Mouse (Mus musculus): ENCODE measurements around the gene Gm45837.

Gene Gm45837

DNA sequence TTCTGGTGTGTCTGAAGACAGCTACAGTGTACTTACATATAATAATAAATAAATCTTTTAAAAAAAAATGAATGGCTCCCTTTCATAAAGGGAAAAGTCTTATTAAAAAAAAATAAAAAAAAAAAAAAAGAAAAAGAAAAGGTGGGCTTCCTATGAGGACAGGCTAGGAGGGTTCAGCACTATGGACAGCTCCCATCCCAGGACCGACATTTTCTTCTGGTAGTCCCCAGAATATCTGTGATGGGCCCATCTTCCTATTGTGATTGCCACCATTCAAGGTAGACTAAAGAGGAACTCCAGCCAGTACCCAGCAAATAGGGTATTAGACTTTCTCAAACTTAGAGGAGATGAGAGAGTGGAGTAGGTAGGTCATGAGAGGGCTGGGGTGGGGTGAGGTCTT is 27.2 kb downstream of the Gm45837 start:
- in situ Hi-C loops (cut with MseI, MboI) = loop anchor here (25.0 kb wide), 2 partner anchors 99 to 199 kb away; no protein-coding TSS in a partner anchor

DNA sequence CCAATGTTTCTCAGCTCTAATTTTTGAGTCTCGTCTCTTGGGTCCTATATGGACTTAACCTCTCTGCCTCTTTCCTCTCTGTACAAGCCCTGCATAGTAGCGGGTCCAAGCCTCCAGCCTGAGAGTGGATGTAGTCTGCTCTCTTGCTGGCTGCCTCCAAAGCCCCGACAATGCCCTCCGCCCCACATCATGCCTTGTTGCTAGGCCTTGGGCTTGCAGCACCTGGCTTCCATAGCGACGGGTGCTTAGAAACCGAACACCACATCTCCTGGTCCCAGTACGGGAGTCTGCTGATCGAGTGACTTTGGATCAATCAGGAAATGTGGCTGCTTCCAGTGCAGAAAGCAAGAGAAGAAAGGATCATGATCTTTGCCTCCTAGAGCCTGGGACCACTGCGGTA is 32.4 kb downstream of the Gm45837 start:
- in situ Hi-C loops (cut with MseI, MboI) = loop anchor here (25.0 kb wide), 2 partner anchors 94 to 194 kb away; no protein-coding TSS in a partner anchor

DNA sequence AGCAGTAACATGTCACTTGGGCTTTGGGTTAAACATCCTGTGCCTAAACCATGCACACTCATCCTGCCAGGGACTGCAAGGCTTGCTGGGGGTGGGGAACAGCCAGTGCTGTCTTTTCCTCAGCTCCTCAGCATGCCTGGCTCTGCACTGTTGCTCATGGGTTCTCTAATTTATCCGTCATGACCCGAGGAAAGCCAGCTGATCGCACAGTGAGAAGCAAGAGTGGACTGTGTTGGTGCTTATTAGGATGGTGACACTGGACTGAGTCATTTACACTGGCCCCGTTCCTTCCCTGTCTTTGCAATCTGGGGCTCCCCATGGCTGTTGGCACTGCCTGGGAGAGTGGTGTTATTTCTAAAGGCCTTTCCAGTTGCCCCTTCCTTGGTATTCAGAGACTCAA is 33.5 kb downstream of the Gm45837 start:
- in situ Hi-C loops (cut with MseI, MboI) = loop anchor here (25.0 kb wide), 2 partner anchors 93 to 193 kb away; no protein-coding TSS in a partner anchor

DNA sequence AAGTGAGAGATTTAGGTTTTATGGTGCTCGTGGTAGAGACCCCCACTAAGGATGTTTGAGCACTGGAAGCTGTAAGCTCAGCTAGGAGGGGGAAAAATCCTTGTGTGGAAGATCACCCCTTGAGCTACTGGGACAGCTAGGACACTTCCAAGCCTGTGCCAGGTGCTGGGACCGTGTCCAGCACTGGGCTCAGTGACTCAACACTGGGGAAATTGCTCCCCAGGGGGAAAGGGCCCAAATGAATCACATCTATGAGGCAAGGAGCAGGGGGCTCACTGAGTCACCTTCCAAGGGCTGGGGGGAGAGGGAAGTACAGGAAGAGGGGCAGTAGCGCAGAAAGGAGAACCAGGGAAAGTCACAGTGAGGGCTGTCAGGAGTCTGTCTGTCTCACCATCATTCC is 39.2 kb downstream of the Gm45837 start:
- in situ Hi-C loops (cut with MseI, MboI) = loop anchor here (5.0 to 25.0 kb wide), 3 partner anchors 52 to 187 kb away; no protein-coding TSS in a partner anchor

DNA sequence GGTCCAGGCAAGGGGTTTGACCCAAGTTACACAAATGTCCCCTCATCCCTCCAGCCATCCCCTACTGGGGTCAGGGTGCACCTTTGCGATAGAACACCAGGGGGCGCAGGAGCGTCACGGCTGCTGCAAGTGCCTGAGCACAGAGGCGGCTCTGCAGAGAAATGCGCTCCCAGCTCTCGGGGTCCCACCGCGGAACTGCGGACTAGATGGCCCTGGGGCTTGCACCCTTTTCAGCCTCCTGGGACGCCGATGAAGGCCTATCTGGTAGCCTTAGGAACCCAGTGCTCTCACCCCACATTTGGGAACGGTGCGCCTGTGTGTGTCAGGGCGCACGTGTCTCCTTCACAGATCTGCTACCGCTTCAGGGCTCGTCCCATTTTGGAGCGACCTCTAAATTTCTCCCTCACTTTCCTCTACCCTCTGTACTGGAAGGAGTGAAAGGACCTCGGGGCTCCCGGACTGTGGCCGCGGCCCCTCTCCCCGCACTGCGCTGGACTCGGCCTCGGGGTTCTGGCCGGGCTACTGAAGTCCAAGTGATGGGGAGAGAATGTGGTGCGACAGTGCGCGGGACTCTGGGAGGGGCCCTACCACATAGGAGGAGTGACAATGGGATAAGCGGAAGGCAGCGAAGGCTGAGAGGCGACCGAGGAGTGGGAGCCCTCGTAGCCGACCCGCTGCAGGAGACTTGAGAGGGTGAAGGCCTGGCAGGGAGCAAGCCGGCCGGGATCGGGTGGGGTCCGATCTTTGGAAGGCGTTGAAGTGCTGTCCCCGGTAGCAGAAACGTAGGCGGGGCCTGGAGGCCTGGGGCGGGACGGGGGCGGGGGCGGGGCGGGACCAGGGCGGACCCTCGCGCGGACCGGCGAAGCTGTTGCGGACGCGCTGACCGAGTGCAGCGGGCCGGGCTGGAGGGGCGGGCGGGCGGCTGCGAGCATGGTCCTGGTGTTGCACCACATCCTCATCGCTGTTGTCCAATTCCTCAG is 40.0 kb downstream of the Gm45837 start:
- in situ Hi-C loops (cut with MseI, MboI) = loop anchor here in 1 of 2 experiments (5.0 kb wide), 1 partner anchor 52 kb away; no protein-coding TSS in a partner anchor

DNA sequence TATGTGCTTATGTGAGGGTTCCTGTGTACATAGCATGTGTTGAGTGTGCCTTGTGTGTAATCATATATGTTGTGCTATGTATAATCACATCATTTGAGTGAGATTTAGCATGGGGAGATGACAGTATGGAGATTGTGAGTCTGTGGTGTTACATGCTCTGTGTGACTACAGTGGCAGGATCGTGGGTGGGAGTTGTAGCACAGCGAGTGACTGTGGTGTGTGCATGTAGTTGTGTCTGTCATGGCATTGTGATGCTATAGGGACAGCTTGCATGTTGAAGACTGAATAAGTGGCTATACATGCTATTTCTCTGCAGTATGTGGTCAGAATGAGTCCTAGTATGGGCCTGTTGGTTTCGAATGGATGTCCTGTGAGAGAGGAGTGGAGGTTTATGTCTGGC is 42.0 kb downstream of the Gm45837 start:
- in situ Hi-C loops (cut with MseI, MboI) = loop anchor here in 1 of 2 experiments (5.0 kb wide), 1 partner anchor 50 kb away; no protein-coding TSS in a partner anchor

DNA sequence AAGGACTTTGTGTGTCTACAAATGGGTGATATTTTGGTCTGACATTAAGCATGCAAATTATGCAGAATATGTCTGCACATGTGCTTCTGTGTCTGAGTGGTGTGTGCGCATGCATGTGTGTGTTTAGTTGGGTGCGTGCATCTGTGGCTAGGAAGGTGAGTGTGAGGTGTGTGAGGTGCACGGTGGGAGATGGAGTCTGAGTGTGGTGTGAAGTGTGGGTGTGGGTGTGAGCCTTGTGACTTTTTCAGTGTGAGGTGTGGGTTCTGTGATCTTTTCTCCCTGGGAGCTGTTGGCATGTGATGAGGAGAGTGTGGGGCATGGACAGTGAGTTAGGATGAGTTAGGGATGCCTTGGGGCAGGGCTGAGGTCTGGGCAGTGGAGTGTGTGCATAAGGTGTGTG is 42.6 kb downstream of the Gm45837 start:
- in situ Hi-C loops (cut with MseI, MboI) = loop anchor here in 1 of 2 experiments (5.0 kb wide), 1 partner anchor 49 kb away; no protein-coding TSS in a partner anchor

DNA sequence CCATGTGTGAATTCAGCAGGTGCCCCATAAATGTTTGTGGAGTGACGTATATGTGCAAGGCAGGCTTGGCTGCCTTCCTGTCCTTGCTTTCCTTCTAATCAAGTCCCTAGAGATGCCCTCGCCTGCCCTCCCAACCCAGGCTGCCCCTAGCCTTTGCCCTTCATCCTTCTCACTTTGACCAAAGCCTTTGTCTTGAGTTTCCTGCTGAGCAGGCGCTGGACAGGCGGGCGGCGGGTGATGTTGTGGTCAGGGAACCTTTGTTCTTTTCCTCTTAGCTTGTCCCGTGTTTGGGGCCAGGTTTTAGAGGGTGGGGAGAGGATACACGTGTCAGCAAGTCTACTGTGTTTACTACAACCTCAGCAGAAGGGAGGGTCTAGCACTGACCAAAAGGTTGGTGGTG is 43.0 kb downstream of the Gm45837 start:
- in situ Hi-C loops (cut with MseI, MboI) = loop anchor here in 1 of 2 experiments (5.0 kb wide), 1 partner anchor 49 kb away; no protein-coding TSS in a partner anchor

DNA sequence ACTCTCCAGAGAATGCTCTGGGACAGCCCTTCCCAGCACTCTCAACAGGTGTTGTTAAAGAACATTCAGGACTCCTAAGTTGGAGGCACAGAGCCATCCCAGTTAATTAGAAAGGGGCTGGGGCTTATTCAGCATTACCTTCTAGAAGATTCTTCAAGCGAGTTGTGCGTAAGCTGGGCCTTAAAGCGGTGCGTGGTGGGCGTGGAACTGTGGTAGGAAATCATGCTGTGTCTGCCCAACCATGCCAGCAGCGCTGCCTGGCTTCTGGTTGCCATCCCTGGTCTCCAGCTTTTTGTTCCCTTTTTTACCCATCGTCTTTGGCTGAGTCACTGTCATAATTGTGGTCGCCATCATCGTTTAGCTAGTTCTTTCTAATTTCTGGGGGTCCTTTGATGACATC is 43.8 kb downstream of the Gm45837 start:
- in situ Hi-C loops (cut with MseI, MboI) = loop anchor here in 1 of 2 experiments (5.0 kb wide), 1 partner anchor 48 kb away; no protein-coding TSS in a partner anchor

DNA sequence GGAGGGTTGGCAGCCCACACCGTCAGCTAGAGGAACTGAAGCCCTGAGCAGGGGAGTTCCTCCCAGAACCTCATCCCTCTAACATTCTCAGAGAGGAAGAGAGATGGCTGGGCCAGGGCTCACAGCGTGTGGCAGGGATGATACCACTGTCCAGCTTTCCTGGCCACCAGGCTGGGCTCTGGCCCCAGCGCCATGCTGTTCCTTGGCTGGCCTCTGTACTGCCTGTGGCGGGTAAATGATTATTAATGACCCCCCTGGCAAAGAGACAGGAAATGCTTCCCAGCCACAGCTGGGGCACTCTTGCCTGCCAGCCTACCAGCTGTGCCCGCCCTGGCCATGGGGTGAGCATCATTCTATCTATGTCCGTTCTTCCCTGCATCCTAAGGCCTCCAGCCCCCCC is 44.5 kb downstream of the Gm45837 start:
- in situ Hi-C loops (cut with MseI, MboI) = no loop called here

DNA sequence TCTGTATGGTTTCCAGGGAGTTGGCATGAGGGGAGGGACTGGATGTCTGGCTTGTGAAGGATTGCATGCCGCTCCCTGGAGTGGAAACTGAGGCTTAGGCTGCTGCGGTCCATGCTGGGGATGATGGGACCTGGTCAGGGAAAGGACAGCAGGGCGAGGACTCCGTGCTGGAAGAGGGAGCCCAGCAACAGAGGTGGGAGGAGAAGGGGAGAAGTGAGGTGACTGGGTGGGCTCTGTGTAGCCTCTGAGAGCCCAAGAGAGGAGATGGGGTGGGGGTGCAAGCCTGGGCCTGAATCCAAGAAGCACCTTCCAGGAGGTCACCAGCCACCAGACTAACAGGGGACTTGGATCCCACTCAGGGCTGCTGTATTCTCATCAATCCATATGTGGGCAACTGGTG is 45.6 kb downstream of the Gm45837 start:
- in situ Hi-C loops (cut with MseI, MboI) = no loop called here

DNA sequence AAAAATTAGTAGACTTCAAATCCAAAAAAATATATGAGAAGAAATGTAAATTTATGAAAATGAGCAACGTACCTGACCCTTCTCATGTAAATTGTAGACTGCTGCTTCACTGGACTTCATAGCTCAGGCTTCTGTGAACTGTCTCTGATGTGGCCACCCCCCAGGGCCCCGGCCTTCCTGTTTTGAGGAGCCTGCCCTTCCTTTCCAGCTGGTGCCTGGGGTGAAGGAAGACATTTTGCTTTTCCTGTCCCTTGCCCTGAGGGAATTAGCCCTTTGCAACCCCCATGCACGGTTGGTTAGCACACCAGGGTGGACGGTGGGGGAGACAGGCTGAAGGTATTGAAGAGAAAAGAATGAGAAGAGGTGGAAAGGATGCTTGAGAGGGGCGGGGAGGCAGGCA is 46.1 kb downstream of the Gm45837 start:
- in situ Hi-C loops (cut with MseI, MboI) = no loop called here

DNA sequence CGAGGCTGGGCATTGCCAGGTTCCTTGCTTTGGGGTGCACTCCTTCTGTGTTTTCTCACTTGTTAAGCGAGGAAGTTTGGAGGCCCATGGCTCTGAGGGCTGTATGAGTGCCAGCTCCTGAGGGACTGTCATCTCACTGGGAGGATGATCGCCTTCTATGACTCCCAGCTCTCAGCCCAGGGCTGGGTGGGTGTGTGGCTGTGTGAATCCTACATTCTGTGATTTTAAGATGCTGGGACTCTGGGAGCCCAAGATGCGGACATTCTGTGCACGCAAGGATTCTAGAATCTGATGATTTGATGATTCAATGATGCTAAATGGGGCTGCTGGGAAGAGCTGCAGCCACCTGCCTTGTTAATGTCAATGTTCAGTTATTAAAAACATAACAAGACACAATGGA is 46.6 kb downstream of the Gm45837 start:
- in situ Hi-C loops (cut with MseI, MboI) = no loop called here

DNA sequence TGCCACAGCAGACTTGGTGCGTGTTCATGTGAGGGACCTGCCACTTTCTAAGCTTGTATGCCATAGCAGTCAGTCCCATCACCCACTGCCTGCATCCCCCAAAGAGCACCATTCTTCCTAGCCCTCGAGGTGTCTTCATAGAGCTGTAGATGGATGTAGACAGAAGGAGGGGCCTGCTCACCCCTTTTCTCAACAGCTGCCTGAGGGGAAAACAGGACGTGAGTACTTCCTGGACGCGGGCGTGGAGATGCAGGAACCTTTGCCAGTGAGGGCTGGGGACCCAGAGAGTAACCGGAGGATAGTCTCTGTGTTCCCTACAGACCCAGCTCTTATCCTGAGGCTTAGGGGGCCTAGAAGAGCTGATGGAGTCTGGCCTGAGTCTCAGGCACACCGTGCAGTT is 47.1 kb downstream of the Gm45837 start:
- in situ Hi-C loops (cut with MseI, MboI) = no loop called here

DNA sequence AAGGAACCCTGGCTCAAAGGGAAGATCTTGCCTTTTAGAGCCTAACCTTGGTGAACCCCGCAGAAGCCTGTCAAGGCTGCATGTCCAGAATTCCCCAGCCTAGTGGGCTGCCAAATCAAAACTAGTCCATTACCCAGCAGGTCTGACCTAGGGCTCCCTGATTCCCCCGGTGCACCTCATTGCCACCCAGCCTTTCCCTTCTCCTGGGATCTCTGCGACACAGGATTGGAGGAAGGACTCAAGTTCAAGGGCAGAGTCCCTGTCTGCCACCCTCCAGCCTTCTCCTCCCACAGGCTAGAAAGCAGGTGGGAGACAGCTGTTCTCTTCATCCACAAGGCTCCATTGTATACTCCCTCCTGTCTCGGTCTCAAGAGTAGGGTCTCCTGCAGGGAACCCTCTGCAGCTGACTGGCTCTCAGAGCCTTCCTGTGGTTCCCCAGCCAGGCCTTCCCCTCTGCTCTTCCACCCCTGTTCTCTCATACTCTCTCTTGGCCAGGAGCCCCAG is 47.6 kb downstream of the Gm45837 start:
- in situ Hi-C loops (cut with MseI, MboI) = no loop called here

DNA sequence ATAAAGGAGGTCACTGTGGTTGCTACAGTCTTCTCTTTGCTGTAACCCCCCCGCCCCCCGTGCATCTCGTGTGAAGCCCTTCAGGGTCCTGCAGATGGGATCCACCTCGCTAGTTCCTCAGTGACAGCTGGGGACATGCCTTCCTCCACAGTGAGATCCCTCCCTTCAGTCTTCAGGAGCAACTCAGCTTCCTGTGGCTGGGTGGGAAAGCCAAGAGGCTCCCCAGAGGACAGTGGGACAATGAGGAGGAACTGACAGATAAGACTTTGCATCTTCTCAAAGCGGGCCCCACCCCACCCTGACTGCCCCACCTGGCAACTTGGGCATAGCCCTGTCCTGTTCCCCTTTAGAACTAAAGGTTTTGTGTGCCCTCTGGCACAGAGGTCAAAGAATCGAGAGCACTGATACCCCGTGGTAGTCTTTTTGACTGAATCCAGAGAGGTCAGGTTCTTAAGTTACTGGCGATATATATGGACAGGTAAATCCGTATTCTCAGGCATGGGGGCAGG is 48.7 kb downstream of the Gm45837 start:
- in situ Hi-C loops (cut with MseI, MboI) = no loop called here

DNA sequence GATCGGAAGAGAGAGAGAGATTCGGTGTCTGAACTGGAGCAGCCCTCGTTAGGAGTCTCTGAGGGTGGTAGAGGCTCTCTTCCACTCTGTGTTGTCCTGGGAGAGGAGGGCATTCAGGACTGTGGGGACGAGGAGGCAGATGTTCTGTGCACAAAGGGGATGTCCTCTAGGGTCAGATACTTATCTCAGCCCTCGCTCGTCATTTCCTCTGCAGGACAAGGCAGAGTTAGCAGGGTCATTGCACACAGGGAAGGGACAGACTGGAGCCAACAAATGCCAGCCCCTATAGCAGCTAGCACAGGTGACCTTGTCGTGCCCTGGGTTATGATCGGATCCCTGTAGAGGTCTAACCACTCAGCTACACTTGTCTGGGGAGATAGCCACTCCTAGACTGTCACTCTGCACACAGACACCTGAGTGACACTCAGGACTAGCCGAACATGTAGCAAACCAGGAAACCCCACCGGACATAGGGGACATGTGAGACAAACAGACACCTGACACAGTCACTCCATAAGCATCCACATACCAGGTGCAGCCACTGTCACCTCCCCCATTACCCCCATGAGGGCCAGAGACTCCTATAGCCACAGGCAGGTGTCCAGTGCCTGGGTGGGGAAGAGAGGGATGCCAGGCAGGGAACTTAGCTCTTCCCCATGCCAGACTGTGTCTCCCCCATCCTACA is 49.4 kb downstream of the Gm45837 start:
- in situ Hi-C loops (cut with MseI, MboI) = no loop called here

DNA sequence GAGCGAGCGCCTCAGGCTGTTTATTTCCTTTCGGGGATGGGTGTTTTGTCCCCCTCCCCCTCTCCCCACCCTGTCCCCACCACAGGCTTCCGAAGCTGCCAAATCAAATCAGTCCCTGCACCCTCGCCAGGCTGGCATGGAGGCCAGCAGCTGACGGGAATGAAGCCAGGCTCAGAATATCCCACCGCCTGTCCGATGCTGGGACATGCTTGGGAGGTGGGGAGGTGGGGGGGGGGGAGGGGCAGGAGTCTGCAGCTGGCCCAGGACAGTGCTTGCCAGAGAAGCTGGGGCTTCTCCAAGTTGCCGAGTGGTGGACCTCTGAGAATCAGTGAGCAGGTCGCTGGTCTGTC is 49.9 kb downstream of the Gm45837 start:
- in situ Hi-C loops (cut with MseI, MboI) = no loop called here

DNA sequence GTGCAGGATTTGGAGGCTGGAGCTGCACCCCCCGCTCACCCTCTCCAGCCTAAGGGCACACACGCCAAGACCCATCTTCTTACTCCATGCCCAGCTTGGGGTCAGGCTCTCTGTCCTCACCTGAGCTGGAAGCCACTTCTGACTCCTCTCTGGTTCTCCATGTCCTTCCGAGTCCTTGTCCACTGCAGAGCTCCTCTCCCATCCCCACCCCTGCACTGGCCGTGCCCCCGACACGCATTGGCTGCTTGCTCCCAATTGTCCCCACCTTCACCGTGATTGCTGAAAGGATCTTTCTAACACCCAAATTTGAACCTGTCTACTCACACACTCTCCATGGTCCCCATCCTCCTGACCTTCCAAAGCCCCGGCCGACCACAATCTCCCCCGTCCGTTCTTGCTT is 50.9 kb downstream of the Gm45837 start:
- in situ Hi-C loops (cut with MseI, MboI) = no loop called here

DNA sequence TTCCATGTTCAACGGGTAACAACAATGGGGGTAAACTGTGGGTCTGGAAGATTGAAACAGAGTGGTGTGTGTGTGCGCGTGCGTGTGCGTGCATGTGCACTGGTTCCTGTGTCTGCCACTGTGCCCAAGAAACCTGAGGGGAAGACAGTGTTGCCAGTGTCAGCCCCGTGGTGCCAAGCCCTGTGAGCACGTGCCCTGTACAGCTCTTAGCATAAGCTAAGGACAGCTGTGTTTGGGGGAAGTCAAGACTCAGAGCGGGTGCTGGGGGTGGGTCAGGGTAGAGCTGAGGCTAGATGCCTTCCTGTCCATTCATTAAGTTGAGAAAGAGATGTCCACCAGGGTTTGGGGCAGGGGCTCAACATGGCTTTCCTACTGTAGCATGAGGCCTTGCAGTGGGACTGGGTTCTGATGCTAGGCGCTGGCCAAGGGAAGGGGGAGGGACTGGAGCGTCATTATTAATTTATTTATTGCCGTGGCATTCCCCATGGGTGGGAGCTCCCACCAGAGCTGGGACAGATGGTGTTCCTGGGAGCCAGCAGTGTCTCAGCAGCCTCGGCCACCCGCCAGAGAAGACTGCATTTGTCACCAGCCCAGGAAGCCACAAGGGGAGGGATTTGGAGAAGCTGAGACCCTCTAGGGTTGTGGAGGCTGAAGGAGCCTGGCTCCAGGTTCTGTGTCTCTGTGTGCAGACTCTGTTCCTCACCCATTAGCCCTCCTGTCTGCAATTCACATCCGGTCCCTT is 51.8 kb downstream of the Gm45837 start:
- in situ Hi-C loops (cut with MseI, MboI) = no loop called here

DNA sequence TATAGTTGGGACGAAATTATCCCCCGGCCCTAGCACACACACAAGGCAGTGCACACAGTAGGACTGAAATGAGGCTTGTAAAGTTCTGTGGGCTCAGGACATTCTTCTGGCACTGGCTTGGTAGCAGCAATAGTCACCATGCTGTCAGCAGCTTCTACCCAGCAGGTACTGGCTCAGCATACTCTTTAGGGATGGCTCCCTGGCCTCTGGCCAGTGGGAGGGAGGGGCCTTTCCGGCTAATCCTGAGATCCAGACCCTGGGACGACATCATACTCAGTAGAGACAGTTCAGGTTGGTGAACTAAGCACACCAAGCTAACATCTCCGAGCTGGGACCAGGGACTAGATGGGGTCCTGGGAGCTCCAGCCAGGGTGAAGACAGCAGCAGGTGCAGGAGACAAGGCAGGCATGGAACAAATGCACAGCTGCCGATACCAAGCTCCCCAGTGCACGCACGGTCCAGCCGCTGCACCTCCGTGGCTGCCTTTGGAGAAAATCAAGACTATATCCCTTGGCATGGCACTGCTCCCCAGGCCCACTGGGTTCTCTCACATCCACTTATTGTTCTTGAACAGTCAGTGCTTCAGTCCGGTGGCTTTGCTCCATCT is 53.1 kb downstream of the Gm45837 start:
- in situ Hi-C loops (cut with MseI, MboI) = no loop called here
